Mouse (Mus musculus) layer of hippocampus, postnatal 10 days (tissue): ENCODE measurements around the gene Snap25. TPM values are rescaled to one million over a fixed set of nuclear protein-coding genes. Genes with fewer than 3 reads are reported as not detected.

ENCODE experiments used
- DNase-seq, 2 experiments: peaks; one replicate each; pipeline ENCODE4 v3.0.0; 2021; ENCODE audit warnings: low spot score in 2 of 2
- total RNA-seq, 2 experiments: library from RNA; stranded (reverse); gene quantifications; 2 replicates each; pipeline ENCODE4 v1.2.3; 2021

Gene Snap25
- total RNA-seq, 2 experiments from 2014 or later, result 1,087 to 1,219 TPM

DNA sequence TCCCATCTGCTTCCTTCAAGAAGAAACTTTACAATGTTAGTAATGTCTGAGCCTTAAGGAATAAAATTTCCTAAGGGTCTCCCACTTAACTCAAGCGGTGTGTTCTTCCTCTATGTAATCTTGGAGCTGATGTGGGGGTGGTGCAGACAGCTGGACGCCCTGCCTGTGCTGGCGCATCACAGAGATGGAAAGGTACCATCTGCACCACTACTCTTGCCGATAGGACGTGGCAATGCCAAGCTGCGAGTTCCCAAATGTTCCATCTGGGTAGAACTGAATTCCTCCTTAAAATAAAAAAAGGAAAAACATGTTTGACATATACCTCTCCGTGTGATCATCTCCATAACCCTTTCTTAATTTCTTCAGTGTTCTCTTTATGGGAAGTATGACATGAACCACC is 89.9 kb downstream of the Snap25 start:
- DNase-seq, result peak; percentile 26 to 36

DNA sequence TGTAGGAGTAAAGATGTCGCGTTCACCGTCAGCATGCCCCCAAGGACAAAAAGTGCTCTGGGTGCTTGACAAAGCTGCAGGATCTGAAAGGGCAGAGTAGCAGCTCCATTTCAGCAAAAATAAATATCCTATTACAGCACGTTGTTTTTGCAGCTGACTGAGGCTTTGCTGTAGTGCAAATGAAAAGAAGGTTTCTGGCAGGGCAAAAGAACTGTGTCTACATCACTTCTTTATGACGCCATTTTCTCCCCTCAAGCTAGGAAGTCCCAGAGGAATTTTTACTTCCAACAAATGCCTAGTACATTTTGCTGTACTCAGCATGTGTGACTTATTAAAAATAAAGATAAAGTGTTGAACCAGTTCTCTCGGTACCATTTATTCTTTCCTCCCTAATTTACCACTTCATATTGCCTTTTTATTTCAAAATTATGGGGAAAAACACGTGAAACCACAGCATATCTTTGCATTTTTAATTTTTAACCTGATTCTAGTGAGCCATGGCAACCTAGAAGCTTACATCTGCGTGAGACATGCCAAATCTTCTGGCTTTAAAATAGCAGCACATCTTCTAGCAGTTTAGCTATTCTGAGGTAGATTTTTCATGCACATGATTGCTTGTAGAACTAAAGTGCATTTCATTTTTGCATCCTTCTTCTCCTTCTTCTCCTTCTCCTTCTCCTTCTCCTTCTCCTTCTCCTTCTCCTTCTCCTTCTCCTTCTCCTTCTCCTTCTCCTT is 94.9 kb downstream of the Snap25 start:
- no peak for DNase-seq

DNA sequence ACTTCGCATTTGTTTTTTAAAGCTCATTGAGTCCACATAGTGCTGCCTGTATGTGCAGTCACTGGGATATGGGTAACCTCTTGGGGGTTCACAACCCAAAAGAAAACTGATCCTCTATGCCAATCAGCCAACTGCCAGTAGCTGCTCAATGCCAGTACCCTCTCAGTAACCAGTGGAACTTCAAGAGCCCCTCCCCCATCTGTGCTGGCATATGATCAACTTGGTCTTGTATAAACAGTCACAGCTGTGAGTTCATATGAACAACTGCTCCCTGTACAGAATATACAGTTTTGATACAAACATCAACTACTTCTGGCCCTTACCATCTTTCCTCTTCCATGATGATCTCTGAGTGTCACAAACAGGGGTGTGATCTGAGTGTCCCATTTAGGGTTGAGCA is 98.1 kb downstream of the Snap25 start:
- no peak for DNase-seq

DNA sequence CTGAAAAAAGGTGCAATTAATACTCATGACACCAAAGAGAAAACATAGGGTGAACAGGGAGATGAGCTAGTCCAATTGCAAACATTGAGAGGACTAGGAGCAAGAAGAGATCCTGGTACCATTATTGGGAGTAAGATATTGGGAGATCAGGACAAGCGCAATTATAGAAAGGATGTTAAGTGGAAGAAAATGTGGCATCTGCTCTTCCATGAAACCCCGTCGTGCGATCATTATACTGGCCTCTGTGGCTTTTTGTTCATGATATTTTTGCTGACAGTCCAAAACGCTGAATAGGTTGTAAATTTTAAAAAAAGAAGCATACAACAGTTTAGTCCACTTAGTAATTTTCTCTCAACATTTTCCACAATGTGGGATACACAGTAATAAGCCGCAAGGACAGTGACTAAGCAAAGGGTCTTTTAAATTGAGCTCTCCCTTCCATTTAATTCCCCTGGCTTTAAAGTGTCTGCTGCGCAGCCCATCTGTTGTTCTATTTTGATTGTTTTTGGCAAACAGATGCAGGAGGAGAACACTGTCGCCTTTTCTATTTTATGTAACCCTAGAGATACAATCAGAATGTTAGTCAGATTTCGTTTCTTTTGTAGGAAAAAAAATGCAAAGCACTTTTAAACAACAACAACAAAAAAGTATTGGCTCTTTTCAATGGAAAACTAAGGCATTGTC is 103.6 kb downstream of the Snap25 start:
- no peak for DNase-seq

DNA sequence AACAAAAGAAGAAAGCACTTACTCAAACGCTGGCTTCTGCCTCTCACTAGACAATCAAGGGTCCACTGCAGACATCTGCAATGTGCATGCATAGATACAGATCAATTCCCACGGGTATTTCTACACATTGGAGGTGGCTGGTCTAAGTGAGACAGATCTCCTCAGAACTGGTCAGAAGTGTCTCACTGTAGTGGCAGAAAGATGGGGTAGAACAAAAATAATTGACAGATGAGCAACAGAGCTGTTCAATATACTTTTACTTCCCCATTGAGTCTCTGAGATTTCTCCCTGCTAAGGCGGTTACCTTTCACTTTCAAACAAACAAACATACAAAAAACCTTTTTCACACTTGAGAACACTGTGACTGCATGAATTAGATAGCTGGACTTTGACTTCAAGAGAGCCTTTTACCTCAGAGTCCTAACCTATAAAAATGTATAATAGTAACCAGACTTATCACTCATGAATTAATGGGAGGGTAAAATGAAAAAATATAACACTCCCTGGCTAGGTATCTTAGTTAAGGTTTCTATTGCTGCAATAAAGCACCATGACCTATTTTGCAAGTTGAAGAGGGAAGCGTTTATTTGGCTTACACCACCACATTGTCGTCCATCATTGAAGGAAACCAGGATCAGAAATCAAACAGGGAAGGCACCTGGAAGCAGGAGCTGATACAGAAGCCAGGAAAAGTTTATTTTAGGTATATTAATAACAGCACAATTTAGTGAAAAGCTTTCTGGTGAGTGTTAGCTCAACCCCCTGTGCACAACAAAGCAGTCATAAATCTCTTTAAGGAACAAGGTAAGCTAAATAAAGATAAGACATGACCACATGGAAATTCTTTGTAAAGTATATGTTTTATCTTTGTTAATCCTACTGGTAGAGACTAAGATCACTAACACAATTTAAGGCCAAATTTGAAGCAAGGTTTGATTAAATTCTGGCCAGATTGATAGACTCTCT is 110.8 kb downstream of the Snap25 start:
- no peak for DNase-seq

DNA sequence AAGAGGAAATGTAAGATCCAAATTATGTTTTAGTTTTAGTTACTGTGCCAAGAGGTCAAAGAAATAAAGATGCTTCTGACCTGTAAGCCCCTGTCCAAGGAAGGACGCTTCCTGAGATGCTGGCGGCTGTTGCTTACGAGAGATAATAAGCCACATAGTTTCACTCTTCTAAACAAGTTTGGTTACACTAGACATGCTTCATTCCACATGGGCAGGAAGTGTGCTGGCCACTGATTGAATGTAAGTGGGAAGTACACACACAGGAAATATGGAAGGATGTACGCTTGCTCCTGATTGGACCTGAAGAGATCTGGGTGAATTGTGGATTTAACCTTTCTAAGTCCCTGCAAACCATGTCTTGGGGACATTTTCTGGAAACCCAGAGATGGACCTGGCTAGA is 114.4 kb downstream of the Snap25 start:
- no peak for DNase-seq

Other genes starting within 250 kb of the Snap25 start
- gene Ankef1, start 211.5 kb upstream of the Snap25 start, total RNA-seq, result under 1 TPM; 0.66 to 0.69 TPM
- gene AL731706.2, start 172.2 kb downstream of the Snap25 start, total RNA-seq, result 10 to 100 TPM in 1 of 2 experiments, 1 to 10 TPM in 1; 5.0 to 11.8 TPM
- gene Slx4ip, start 177.8 kb downstream of the Snap25 start, total RNA-seq, result 1 to 10 TPM; 6.1 to 7.9 TPM
- gene AL731706.1, start 177.9 kb downstream of the Snap25 start, total RNA-seq, result 10 to 100 TPM; 14.7 to 20.4 TPM
- gene Mkks, start 177.9 kb downstream of the Snap25 start, total RNA-seq, result 10 to 100 TPM; 16.7 to 18.9 TPM